Mouse (Mus musculus) E14TG2a.4 (cell line): ENCODE data around the gene Cfl1.

Experiments used
- CTCF ChIP-seq: conservative IDR thresholded peaks from 2 replicates; pipeline ENCODE4 v1.5.1; 2014; ENCODE audit warnings: low read length
- NANOG ChIP-seq: IDR thresholded peaks from 2 replicates; pipeline ENCODE4 v1.6.1; 2014; ENCODE audit warnings: borderline replicate concordance, low read length, mixed read lengths
- POU5F1 ChIP-seq: IDR thresholded peaks from 2 replicates; pipeline ENCODE4 v1.6.1; 2014; ENCODE audit warnings: low read length, borderline replicate concordance

GRCm38 (mm10) chr19:5513005-5513349, 22.7 kb downstream of the Cfl1 start:
- TF ChIP-seq CTCF (no peak), POU5F1 (no peak), NANOG (no peak)
